Mouse (Mus musculus) v-Abl transformed pro-B cells (cell line): ENCODE results near the gene Cachd1.

Experiments
- in situ Hi-C, 2 experiments: fragments of 400-800 bp; cut with MboI; formaldehyde crosslinking; loops; one replicate each; pipeline ENCODE4 v1.15.1; 2025; ENCODE audit not compliant: unreplicated experiment in 2 of 2

The Cachd1 gene

GRCm38 (mm10) chr4:101033047-101033446, 256.6 kb downstream of the Cachd1 start:
- in situ Hi-C loops = no loop called here

GRCm38 (mm10) chr4:101035131-101035530, 258.7 kb downstream of the Cachd1 start:
- in situ Hi-C loops = no loop called here

DNA sequence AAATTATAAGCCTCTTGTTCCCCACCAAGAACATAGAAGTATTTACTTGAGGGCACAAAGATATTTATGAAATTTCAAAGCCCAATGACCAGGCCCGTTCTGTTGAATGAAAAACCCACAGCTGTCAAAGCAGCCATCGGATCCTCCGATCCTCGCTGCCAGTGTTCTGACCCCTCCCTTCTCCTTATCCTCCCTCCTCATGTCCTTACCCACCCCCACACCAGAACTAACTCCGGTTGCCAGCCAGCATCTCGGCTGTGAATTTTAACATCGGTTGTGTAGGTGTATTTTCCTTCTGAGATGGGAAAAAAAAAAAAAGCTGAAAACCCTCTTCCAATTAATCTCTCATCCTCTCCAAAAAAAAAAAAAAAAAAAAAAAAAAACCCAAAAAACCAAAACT, 260.7 kb downstream of the Cachd1 start:
- in situ Hi-C loops = no loop called here

DNA sequence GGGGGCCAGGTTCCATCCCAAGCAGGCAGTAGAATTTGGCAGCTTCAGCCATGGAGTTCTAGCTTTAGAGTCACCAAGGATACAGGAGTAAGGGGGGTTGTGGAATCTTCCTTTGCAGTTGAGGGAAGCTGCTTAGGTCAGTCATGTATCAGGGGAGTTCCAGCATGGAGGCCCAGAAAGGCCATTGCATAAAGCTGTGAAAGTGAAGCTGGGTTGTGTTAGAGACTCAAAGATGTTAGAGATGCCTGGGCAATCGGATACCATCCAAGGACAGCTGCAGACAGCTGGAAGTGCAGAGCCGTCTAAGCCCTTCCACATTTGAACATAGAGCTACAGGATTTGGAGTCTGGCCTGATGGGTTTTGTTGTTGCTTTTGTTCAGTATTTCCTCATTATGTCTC, 267.2 kb downstream of the Cachd1 start:
- in situ Hi-C loops = no loop called here

DNA sequence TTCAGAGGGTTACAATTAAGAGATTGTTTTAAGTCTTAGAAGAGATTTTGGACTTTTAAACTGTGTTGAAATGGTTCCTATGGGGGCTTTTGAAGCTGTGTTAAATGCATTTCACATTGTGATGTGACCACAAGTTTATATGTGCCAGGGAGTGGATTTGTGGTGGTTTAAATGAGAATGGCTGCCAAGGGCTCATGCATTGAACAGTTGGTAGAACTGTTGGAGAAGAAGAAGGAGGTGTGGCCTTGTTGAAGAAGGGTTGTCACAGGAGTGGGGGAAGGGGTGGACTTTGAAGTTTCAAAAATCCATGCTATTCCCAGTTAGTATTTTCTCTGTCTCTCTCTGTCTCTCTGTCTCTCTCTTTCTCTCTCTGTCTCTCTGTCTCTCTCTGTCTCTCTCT, 267.7 kb downstream of the Cachd1 start:
- in situ Hi-C loops = no loop called here

DNA sequence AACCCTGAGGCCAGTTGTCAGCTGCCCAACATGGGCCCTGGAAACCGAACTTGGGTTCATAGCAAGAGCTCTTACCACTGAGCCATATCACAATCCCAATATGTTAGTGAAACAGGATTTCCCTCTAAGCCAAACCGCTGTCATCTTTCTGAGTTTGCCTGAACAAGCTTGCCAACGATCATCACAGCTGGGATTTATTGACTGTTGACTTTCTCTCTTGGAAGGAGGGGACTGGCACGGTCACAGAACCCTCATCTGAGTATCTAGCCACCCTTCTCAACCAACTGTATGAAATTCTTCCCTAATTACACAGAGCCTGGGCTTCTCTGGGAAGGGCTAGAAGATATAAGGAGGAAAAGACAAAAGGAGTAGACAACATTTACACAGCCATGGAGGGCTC, 270.1 kb downstream of the Cachd1 start:
- in situ Hi-C loops = no loop called here

- in situ Hi-C loops = no loop called here
Measured at GRCm38 (mm10) chr4:101062146-101062545, 285.7 kb downstream of the Cachd1 start.

DNA sequence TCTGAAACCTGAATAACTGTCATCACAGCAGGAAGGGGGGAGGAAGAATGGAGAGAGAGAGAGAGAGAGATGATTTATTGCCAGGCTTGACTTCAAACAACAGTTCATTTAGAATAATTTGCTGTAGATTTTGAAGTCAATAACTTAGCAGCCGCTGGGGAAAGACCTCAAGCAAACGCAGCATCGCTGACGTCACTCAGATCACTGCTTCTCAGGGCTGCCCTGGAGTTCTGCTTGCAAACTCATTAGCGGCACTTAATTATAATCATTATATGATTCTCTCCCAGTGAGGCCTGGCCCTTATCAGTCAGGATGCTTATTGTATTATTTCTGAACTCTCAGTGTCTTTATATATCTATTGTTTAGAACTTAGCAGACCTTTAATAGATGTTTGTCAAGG, 289.9 kb downstream of the Cachd1 start:
- in situ Hi-C loops = no loop called here

DNA sequence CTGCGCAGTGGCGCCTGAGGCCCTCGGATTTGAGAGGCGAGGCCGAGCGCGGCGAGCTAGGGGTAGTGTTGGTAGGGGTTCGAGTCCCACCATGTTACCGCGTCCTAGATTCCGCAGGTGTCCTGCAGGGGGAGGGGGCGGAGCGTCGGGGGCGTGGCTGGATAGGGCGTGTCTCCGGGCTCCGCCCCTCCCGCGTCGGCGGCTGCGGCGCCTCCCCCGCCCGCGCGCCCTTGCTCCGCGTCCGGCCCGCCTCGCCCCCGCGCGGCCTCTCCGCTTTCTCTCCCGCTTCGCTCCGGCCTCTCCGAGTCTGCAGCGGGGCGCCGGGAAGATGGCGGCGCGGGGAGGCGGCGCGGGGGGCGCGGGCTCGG, 292.3 kb downstream of the Cachd1 start, which contains the start of gene Raver2:
Gene Raver2, plus strand, starts transcription at position 198 of the 368 bp plus-strand sequence.
- in situ Hi-C loops = no loop called here

DNA sequence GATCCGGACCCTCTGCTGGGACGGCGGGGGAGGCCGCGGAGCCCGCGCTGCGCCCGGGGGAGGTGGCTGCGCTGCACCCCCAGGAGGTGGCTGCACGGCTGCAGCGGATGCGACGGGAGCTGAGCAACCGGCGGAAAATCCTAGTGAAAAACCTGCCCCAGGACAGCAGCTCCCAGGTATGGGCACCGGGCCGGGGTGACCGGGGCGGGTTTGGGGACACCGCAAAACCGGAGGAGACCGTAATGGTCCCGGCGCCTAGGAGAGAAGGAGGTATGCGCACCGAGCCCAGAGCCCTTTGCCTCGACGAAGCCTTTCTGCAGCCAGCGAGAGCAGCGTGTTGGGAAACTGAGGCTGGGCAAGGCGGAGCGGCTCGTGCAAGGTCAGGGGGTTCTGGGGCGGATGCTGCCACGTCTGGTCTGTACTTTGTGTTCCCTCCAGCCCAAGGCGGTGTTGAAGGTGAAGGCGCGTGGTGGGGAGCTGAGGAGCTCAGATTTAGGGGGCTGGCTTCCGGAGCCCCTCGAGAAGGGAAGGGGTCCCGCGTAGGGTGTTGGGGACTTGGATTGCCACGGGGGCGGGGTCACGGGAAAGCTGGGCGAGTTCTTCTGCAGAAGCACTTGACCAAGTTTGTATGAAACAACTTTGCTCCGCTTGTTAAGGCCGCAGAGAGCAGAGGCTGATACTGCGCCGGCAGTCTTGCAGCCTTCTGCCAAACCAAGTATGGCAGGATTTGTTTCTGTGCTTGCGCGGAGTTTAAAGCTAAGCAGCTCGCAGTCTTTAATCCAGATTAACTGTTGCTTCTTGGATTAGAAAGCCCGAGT, 292.9 kb downstream of the Cachd1 start:
- in situ Hi-C loops = no loop called here

DNA sequence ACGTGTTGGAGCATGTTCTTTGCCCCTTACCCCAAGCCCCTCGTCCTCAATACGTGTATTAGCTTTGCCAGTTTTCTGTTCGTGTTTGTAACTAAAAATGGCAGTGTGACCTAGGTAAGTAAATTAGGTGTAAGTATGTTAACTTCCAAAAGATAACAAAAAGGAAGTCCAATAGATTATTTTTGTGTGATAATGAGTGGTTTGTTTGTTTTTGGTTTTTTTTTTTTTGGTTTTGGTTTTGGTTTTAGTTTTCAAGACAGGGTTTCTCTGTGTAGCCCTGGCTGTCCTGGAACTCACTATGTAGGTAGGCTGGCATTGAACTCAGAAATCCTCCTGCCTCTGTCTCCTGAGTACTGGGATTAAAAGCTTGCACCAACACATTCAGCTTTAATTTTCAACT, 295.1 kb downstream of the Cachd1 start:
- in situ Hi-C loops = no loop called here

GRCm38 (mm10) chr4:101076425-101076824, 299.9 kb downstream of the Cachd1 start:
- in situ Hi-C loops = no loop called here
